Mouse (Mus musculus): Measurements from ENCODE around the gene Zfp628.

Zfp628 gene

DNA sequence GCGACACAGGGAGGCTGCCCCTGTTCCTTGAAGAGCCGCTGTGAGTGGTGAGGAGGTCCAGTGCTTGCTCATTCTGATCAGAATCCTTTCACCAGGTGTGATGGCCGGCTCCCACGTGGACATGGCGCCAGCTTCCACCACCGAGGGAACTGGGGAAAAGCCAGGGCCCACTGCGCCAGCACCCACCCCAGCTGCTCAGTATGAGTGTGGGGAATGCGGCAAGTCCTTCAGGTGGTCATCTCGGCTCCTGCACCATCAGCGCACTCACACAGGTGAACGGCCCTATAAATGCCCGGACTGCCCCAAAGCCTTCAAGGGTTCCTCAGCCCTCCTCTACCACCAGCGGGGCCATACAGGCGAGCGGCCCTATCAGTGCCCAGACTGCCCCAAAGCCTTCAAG lies 3.7 kb downstream of the Zfp628 start:
- in situ Hi-C loops (cut with MboI), result no loop called here

DNA sequence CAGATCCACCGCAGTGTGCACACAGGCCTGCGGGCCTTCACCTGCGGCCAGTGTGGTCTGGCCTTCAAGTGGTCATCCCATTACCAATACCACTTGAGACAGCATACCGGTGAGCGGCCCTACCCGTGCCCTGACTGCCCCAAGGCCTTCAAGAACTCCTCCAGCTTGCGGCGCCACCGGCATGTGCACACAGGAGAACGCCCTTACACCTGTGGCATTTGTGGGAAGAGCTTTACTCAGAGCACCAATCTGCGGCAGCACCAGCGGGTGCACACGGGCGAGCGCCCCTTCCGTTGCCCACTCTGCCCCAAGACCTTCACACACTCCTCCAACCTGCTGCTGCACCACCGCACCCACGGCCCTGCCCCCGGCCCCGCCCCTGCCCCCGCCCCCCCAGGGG lies 4.1 kb downstream of the Zfp628 start:
- in situ Hi-C loops (cut with MboI), result no loop called here

DNA sequence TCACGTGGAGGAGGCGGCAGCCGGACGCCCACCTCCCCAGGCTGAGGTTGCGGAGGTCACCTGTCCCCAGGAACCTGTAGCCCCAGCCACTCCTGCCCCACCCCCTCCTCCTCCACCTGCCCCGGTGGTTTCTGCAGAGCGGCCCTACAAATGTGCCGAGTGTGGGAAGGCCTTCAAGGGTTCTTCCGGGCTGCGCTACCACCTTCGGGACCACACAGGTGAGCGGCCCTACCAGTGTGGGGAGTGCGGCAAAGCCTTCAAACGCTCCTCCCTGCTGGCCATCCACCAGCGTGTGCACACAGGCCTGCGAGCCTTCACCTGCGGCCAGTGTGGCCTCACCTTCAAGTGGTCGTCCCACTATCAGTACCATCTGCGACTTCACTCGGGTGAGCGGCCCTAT lies 5.0 kb downstream of the Zfp628 start:
- in situ Hi-C loops (cut with MboI), result no loop called here

DNA sequence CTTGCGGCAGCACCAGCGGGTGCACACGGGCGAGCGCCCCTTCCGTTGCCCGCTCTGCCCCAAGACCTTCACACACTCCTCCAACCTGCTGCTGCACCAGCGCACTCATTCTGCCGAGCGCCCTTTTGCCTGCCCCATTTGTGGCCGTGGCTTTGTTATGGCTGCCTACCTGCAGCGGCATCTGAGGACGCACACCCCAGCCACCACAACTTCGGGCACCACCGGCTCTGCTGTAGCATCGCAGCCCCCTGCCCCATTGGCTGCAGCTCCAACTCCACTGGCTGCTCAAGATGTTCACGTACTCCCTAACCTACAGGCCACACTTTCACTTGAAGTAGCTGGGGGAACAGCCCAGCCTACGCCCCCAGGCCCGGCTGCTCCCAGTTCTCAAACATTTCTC lies 5.5 kb downstream of the Zfp628 start:
- in situ Hi-C loops (cut with MboI), result no loop called here

DNA sequence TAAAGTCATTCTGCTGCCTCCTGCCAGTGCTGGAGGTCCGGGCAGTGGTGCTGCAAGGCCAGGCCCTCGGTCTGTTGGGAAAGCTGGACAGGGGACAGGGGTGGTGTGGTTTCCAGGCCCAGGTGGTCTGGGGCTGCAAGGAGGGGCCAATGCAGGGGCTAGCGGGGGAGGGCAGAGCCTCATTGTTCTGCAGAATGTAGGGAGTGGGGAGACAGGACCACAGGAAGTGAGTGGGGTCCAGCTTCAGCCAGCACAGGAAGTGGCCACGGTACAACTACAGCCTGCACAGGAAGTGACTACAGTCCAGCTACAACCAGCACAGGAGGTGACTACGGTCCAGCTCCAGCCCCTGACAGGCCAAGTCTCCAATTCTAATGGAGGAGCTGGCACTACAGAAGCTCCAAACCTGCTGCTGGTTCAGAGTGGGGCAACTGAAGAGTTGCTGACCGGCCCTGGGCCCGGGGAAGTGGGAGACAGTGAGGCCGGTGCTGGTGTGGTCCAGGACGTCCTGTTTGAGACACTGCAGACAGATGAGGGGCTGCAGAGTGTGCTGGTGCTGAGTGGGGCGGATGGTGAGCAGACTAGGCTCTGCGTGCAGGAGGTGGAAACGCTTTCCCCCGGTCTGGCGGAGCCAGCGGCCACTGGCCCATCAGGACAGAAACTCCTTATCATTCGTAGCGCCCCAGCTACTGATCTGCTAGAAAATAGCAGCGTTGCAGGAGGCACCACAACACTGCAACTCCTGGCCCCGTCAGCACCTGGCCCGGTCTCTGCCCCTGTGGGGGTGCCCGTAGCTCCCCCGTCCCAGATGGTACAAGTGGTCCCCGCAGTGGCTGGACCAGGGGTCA lies 6.2 kb downstream of the Zfp628 start:
- in situ Hi-C loops (cut with MboI), result no loop called here

DNA sequence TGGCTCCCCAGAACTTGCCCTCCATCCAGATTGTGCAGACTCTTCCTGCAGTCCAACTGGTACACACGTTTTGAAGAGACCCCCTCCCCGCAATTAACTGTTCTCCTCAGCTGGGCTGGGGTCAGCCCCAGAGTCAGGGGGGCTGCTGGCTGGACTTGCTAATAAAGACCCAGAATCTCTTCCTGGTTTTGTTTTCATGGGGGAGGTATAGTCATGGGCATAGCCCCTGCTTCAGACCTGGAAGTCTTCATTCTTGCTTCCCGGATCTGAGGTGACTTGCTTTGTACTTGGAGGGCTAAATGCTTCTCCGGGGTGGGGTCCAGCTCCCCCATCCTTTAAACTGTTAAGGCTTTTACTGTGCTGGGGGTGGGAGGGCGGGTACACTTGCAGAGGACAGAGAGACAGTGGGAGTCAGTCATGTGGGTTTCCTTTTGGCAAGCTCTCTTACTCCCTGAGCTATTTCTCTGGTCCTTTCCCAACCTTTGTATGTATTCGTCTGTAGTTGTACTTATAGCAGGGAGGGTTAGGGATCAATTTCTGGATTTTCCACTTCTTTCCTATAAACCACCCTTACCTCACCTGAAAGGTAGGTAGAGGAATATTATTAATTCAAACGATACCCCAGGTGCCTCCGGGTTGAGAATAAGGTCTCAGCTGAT lies 6.9 kb downstream of the Zfp628 start, which contains the start of gene Nat14:
Gene Nat14, plus strand, starts transcription at position 205 of the 659 bp plus-strand sequence.
- in situ Hi-C loops (cut with MboI), result no loop called here

DNA sequence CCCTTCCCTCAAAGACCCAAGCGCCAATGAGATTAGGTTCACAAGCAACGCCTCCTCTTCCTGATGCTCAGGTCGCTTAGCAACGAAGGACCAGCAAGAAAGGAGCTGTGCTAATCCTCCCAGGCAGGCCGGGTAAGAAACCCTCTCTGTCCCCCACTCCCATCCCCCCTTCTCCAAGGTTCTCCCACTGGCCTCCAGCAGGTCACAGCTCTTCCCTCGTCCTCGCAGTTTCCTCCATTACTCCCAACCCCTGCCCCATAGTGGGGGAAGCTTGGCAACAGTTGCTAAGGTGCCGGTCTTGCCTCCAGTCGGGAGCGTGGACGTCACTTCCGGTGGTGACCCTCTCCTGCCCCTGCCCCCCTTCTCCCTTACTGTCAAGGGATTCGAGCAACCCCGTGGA lies 7.5 kb downstream of the Zfp628 start:
- in situ Hi-C loops (cut with MboI), result no loop called here

DNA sequence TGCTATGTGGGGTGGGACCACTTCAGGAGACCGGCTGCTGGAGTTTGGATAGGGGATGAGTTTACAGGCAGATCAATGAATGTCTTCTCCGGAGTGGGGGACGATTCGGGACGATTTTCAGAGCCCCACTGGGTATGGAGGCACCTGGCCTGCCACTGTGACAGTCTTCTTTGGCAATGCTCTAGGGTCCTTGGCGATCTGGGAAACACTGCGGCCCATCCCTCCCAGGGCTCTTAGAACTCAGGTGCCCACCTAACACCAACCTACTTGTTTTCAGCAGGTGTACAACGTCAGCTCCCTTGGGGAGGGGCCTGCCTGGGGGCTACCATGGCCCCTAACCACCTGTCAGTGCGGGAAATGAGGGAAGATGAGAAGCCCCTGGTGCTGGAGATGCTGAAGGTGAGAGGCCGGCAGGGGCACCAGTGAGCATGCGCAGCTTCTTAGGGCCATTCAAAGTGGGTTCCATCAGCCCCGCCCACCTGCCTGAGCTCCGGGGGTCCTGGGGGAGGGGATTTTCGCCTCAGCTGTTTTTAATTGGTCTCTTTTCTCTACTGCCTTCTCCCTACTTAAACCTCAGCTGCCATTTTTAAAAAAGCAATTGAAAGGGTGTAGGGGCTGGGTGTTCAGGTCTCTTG lies 8.0 kb downstream of the Zfp628 start:
- in situ Hi-C loops (cut with MboI), result no loop called here

DNA sequence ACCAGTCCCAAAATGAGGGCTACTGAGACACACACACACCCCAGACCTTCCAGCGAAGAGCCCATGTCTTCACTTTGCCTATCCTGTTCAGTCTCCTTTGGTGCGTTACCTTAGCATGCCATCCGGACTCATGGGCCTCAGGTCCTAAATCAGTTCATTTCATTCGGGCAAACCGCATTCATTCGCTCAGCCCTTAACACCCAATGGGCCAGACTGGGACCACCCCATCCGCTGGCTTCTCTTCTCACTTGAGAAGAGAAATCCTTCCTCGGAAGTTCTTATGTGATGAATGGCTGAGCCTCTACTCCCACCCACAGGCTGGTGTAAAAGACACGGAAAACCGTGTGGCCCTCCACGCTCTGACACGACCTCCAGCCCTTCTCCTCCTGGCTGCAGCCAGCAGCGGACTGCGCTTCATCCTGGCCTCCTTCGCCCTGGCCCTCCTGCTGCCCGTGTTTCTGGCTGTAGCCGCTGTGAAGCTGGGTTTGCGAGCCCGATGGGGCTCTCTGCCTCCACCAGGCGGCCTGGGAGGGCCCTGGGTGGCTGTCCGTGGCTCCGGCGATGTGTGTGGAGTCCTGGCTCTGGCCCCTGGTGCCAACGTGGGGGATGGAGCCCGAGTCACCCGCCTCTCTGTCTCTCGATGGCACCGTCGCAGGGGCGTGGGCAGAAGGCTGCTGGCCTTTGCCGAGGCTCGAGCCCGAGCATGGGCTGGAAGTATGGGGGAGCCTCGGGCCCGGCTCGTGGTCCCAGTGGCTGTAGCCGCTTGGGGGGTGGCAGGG lies 8.8 kb downstream of the Zfp628 start:
- in situ Hi-C loops (cut with MboI), result no loop called here

DNA sequence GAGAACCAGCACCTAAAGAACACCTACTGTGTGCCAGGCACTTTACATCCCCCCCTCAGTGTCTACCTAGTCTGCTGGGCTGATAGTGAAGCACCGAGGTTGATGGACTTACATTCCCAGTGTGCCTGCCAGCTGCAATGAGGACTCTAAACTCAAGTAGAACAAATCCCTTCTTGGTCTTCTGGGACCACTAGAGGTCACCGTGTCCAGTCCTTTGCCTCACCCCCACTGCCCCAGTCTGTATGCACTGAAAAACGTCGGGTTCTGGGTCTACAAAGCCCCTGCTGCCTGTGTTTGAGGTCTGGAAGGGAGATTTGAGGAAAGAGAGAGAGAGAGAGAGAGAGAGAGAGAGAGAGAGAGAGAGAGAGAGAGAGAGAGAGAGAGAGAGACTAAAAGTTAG lies 9.5 kb downstream of the Zfp628 start:
- in situ Hi-C loops (cut with MboI), result no loop called here

DNA sequence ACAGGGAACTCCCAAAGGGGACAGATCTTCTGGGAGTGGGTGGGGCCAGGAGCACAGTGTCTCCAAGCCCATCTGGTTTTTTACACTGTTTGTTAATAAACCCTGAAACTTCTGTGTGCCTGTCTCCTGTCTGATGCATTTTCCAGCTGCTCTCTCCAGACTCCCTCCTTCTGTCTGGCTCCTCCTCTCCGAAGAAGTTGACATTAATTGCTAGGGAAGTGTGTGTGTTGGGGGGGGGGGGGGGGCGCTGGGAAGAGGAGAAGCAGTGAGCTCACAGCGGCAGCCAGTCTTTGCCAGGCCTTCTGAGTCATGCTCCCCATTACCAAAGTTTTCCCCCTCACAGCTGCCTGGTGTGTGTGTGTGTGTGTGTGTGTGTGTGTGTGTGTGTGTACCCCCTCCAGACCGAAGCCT lies 9.9 kb downstream of the Zfp628 start:
- in situ Hi-C loops (cut with MboI), result no loop called here

DNA sequence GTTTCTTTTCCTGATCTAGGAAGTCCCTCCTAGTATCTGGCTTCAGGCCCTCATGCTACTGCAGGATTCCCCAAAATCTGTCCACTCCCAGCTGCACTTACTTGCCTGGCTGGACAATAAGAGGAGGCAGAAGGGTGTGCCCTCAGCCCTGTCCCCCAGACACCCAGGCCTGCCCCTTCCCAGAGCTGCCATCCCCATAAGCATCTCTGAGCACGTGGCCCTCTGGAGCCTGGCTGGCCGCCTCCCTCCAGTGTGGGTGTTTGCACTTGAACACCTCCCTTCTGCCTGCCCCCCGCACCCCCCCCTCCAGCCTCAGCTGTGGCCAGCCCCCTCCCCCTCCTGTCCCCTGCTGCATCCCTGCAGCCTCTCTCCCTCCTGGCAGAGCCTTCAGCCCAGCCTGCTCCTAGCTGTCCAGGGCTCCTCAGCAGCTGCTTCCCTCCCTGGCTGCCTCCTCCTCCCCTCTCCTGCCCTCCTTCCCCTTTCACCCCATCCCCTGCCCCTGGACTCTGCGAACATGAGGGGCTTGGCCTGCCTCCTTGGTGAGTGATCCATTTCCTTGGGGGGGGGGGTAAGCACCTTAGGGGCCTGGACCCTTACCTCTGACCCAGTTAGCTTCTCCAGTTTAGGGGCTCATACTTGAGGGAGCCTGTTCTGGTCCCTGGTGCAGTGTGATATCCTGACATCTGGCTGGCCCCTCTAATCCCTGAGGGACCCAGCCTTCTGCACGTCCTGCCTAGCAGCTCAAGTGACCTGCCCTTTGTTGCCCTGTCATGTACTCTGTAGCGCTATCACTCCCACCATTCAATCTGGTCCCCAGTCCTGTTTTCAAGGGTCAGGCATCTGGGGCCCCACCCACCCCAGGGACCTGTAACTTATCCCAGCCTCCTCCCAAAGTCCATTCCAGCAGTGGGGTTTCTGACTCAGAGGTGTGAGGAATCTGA lies 10.7 kb downstream of the Zfp628 start, which contains the start of gene Ssc5d:
Gene Ssc5d, plus strand, starts transcription at position 345 of the 941 bp plus-strand sequence.
- in situ Hi-C loops (cut with MboI), result no loop called here

DNA sequence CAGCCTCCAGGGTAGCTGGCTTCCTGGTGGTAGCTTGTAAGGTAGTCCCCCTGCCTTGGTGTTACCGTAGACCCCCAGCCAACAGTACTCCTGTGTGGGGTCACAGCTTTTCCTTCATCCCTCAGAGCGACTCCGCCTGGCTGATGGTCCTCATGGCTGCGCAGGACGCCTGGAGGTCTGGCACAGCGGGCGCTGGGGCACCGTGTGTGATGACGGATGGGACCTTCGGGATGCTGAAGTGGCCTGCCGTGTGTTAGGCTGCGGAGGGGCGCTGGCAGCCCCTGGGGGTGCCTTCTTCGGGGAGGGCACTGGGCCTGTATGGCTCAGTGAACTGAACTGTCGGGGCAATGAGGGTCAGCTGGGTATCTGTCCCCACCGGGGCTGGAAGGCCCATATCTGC lies 11.8 kb downstream of the Zfp628 start:
- in situ Hi-C loops (cut with MboI), result no loop called here

DNA sequence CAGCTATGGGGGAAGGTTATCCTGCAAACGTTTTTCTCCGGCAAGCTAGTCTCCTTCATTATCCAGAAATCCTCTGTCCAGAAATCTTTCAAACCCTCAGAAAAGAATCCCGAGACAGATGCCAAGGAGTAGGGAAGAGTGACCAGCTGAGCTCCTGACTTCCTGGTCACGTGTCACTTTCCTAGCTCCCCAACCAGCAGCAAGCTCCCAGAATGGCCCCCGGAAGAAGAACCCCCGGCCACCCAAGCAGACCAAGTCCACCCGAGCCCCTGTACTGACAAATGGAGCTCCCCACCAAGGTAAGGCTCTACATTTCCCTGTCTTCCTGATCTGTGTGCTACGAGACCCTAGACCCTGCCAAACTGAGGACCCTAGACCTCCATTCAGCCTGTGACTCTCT lies 12.7 kb downstream of the Zfp628 start:
- in situ Hi-C loops (cut with MboI), result no loop called here

DNA sequence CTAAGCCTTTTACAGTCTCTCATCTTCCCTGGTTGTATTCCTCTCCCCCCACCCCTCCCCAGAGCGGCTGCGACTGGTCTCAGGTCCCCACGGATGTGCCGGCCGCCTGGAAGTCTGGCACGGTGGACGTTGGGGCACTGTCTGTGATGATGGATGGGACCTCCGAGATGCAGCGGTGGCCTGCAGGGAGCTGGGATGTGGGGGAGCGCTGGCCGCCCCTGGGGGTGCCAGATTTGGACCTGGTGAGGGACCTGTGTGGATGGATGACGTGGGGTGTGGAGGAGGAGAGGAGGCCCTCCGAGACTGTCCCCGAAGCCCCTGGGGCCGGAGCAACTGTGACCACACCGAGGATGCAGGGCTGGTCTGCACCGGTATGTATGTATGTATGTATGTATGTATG lies 13.3 kb downstream of the Zfp628 start:
- in situ Hi-C loops (cut with MboI), result no loop called here

DNA sequence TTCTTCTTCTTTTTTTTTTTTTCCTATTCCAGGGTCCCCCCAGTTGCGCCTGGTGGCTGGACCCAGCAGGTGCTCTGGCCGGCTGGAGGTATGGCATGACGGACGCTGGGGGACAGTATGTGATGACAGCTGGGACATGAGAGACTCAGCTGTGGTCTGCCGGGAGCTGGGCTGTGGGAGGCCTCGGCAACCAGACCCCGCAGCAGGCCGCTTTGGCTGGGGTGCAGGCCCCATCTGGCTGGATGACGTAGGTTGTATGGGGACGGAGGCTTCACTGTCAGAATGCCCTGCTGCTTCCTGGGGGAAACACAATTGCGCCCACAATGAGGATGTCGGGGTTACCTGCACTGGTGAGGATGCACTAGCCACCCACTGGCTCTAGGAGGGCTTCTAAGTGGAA lies 18.1 kb downstream of the Zfp628 start:
- in situ Hi-C loops (cut with MboI), result no loop called here

DNA sequence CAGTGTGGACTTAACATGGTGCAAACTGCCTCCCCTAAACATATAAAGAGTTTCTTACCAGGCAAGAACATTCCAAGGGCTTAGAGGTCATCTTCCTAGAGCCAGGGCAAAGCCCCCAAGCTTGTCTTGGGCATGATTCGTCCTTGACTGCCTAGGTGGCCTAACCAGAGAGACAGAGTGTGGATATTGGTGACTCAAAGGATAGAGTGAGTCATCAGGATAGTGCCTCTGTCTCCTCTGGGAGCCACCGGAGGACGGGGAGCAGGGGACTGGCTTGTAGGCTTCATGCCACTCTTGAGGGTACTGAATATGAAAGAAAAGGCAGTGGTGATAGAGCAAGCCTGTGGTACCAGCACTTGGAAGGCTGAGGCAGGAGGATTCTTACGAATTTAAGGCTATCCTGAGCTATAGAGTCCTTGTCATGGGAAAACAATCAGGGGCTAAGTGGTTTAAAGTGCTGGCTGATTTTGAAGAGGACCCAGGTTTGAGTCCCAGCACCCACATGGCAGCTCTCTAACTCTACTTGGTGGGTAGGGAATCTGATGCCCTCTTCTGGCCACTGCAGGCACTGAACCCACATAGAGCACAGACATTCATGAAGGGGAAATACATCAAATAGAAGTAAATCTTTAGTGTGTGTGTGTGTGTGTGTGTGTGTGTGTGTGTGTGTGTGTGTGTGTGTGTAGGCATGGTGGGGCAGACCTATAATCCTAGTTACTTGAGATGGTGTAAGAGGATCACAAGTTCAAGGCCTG lies 19.3 kb downstream of the Zfp628 start:
- in situ Hi-C loops (cut with MboI), result no loop called here

DNA sequence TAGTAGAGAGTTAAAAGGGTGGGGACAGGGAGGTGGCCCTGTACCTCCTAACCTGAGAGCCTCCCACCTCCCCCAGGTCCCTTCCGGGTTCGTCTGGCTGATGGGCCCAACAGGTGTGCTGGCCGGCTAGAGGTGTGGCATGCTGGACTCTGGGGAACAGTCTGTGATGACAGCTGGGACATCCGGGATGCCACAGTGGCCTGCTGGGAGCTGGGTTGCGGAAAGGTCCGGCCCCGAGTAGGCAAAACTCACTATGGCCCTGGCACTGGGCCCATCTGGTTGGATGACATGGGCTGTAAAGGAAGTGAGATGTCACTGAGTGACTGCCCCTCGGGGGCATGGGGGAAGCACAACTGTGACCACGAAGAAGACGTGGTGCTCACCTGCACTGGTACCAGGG lies 21.8 kb downstream of the Zfp628 start:
- in situ Hi-C loops (cut with MboI), result no loop called here

DNA sequence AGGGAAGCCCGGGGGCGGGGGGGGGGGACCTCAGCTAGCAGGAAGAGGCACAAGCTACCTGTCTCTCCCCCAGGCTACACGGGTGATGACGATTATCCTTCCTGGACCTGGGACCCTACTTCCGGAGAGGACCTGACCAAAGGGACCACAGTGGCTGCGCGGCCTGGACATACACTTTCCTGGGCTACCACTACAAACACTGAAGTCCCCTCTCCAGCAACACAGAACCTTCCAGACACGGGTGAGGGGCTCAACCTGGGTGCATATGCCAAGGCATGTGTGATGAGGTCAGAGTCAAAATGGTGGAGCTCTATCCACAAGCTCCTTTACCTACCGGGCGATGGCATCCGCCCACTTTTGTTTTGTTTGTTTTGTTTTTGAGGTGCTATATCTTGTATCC lies 22.4 kb downstream of the Zfp628 start:
- in situ Hi-C loops (cut with MboI), result no loop called here

DNA sequence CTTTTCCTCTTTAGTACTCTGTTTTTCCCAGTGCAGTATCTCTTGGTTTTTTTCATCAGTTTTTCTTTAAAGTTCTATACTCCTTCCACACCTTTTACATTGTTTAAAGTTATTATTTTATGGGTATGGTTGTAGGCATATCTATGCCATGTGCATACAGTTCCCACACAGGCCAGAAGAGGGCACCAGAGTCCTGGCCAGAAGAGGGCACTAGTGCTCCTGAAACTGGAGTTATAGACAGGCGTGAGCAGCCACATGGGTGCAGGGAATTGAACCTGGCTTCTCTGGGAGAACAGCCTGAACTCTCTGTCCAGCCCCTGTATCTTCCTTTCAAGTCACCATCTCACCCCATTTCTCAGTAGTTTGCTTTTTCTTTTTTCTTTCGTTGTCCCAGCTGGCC lies 23.4 kb downstream of the Zfp628 start:
- in situ Hi-C loops (cut with MboI), result no loop called here

Data from mature B cell (primary cell).